Mouse (Mus musculus) CH12F3 (cell line): ENCODE results near the gene Glrp1.

Experiments
- in situ Hi-C: fragments of 300-500 bp; cut with MboI; formaldehyde crosslinking; loops from 2 replicates; pipeline ENCODE4 v1.14.3; 2020; ENCODE audit warnings: low sequenced_read_pairs

Glrp1 gene

GRCm38 (mm10) chr1:88497407-88497806, 12.5 kb downstream of the Glrp1 start:
- in situ Hi-C loops, result no loop called here

GRCm38 (mm10) chr1:88492415-88492814, 17.5 kb downstream of the Glrp1 start:
- in situ Hi-C loops, result no loop called here

GRCm38 (mm10) chr1:88491617-88492378, 18.1 kb downstream of the Glrp1 start:
- in situ Hi-C loops, result no loop called here

GRCm38 (mm10) chr1:88490164-88490563, 19.7 kb downstream of the Glrp1 start:
- in situ Hi-C loops, result no loop called here

- in situ Hi-C loops, result no loop called here
These were observed 20.9 kb downstream of the Glrp1 start for GRCm38 (mm10) chr1:88488957-88489356.

GRCm38 (mm10) chr1:88486336-88486735, 23.5 kb downstream of the Glrp1 start:
- in situ Hi-C loops, result no loop called here

- in situ Hi-C loops, result no loop called here
These were observed 25.8 kb downstream of the Glrp1 start for GRCm38 (mm10) chr1:88484059-88484458.

- in situ Hi-C loops, result no loop called here
These were observed 27.4 kb downstream of the Glrp1 start for GRCm38 (mm10) chr1:88482142-88483099.

GRCm38 (mm10) chr1:88480594-88480993, 29.3 kb downstream of the Glrp1 start:
- in situ Hi-C loops, result no loop called here

GRCm38 (mm10) chr1:88478205-88478604, 31.7 kb downstream of the Glrp1 start:
- in situ Hi-C loops, result no loop called here

- in situ Hi-C loops, result no loop called here
These were observed 33.2 kb downstream of the Glrp1 start for GRCm38 (mm10) chr1:88476554-88477085.

- in situ Hi-C loops, result no loop called here
These were observed 34.3 kb downstream of the Glrp1 start for GRCm38 (mm10) chr1:88475502-88475953.

GRCm38 (mm10) chr1:88474598-88474997, 35.3 kb downstream of the Glrp1 start:
- in situ Hi-C loops, result no loop called here

- in situ Hi-C loops, result no loop called here
These were observed 36.0 kb downstream of the Glrp1 start for GRCm38 (mm10) chr1:88473899-88474298.

- in situ Hi-C loops, result no loop called here
These were observed 37.6 kb downstream of the Glrp1 start for GRCm38 (mm10) chr1:88472258-88472657.

GRCm38 (mm10) chr1:88469746-88470145, 40.1 kb downstream of the Glrp1 start:
- in situ Hi-C loops, result no loop called here

GRCm38 (mm10) chr1:88468335-88468734, 41.5 kb downstream of the Glrp1 start:
- in situ Hi-C loops, result no loop called here

- in situ Hi-C loops, result no loop called here
These were observed 42.0 kb downstream of the Glrp1 start for GRCm38 (mm10) chr1:88467866-88468265.

- in situ Hi-C loops, result no loop called here
These were observed 43.4 kb downstream of the Glrp1 start for GRCm38 (mm10) chr1:88466325-88467064.

- in situ Hi-C loops, result no loop called here
These were observed 44.1 kb downstream of the Glrp1 start for GRCm38 (mm10) chr1:88465722-88466121.
